Mouse (Mus musculus): ENCODE measurements around the gene Hacl1.

- TF ChIP-seq CTCF (IDR thresholded peaks at IDR 0.05; ENCODE audit: low read depth, low read length), result no peak
- no peak for TF ChIP-seq POLR2A (IDR thresholded peaks at IDR 0.05; ENCODE audit: insufficient read depth, low read length)
Observed at GRCm38 (mm10) chr14:31613671-31614070, 27.4 kb downstream of the Hacl1 start.

Measured in ES-Bruce4 (cell line).